Mouse (Mus musculus) adrenal gland, postnatal 4 days (tissue): Measurements from ENCODE around the gene Ecm2. TPM values are rescaled to one million over a fixed set of nuclear protein-coding genes. Genes with fewer than 3 reads are reported as not detected.

Experiments
- DNase-seq, 2 experiments: peaks; one replicate each; pipeline ENCODE4 v3.0.0; 2021 to 2022; ENCODE audit warnings: low spot score in 2 of 2, mixed read lengths in 2 of 2
- long read RNA-seq, 2 experiments: library from polyadenylated mRNA; stranded (forward); transcript quantifications; one replicate each; pipeline ENCODE4 v2.0.0; 2021
- total RNA-seq, 2 experiments: library from RNA; stranded (reverse); gene quantifications; 2 replicates each; pipeline ENCODE4 v1.2.3; 2021

Ecm2 gene
- total RNA-seq: 1 to 10 TPM; 6.1 to 6.3 TPM
- long read RNA-seq, experiment 1, partial matches to known transcripts: 1 of 2 reads
- long read RNA-seq, experiment 1, other reads (novel, unspliced or antisense): 1 of 2 reads
- long read RNA-seq, experiment 2, partial matches to known transcripts: 1 of 2 reads
- long read RNA-seq, experiment 2, other reads (novel, unspliced or antisense): 0 of 2 reads

DNA sequence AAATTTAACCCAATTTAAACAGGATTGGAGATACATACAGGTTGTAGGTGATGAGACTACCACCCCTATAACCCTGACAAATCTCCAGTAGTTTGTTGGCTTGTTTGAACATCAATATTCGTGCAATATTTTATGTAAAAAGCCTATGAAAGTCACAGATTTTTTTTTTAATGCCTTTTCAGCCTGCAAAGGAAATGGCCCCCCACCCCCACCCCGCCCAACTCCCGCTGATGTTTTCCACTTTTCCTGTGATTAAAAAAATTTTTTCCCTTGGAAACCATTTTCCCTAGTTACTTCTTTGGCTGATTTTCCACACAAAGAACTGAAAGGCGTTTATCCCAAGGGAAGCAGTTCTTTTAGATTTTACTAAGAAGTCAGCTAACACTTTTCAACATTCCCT is at the start of gene Ecm2:
TSS of gene Ecm2 (plus strand) at position 301 of the 400 bp plus-strand sequence.
- DNase-seq: no peak

- no peak for DNase-seq
Observed at GRCm38 (mm10) chr13:49460276-49460675, 44.3 kb upstream of the Ecm2 start.

- DNase-seq: no peak
Observed at GRCm38 (mm10) chr13:49460692-49461414, 43.8 kb upstream of the Ecm2 start.

GRCm38 (mm10) chr13:49461458-49462132 is 43.0 kb upstream of the Ecm2 start:
- no peak for DNase-seq

DNA sequence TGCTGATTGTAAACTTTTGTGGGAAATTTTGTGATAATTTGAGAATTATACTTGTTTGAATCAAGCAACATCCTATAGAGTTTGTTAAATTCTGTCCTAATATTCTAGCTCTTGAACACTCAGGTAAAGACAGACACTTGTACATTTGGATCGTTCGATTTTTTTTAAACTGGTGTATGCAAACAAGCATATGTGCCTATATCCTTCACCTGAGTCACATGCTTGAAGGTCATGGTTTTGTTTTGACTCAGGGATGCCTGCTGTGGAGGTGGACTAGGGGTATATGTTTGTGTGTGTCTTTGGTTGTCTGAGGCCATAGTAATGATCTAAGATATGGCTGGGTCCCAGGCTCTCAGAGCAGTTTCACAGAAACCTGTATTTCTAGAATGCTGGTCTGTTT is 41.7 kb upstream of the Ecm2 start:
- DNase-seq: no peak

GRCm38 (mm10) chr13:49465875-49466274 is 38.7 kb upstream of the Ecm2 start:
- DNase-seq: no peak

DNA sequence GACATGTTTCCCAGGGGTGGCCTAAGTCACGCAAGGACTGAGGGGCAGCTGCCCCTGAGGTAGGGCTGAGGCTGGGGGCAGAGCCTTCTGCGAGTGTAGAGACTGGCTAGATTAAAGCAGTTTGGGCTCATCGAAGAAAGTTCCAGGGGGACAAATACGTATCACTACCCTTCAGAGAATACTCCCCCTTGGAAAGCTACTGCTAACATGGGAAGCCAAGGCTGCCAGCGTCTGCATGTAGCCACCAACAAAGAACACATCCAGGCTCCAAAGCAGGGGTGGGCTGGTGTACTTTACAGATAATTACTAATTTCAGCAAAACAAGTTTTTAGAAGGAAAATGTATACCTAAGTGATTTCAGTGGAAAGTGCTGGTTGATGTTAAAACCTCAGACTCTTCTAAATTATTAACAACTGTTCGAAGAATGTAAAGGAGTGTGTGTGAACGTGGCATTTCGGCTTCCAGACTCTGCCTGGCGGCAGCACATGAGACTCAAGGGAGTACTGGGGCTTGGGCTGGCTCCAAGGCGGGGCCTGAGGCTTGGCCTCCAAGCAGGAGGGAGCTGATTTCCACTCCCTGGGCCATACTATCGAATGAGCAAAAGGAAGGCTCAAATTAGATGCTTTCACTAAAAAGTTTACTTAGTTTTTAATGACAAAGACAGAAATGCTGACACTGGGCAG is 38.1 kb upstream of the Ecm2 start:
- peak in 1 of 2 experiments; percentile 20 for DNase-seq

DNA sequence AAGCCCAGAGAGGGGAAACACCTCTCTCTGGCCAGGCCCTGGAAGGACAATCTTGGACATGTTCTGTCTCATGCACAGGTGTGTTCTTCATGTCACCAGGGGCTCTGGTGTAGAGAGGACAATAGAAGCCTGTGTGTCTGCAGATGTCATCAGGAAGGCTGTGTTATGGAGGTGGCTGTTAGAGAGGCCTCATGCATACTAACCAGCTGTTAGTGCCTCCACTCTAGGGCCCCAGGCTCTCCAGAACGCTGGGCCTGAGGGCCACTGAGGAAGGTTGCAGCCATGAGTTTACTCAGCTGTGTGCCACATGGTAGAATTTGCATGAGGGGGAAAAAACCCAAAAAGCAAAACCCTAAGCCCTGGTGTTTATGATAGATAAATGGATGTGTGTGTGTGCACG is 37.0 kb upstream of the Ecm2 start:
- DNase-seq: no peak

DNA sequence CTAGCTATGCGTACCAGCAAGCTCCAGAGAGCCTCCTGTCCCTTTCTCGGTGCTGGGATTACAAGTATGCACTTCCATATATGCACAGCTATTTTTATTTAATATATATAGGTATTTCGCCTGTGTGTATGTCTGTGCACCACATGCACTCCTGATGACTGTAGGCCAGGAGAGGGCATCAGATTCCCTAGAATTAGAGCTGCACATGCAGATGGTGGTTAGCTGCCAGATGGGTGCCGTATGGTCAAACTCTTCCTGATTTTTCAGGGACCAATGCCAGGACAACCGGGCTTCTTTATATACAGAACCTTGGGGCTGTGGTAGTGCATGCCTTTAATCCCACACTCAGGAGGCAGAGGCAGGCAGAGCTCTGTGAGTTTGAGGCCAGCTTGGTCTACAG is 35.6 kb upstream of the Ecm2 start:
- no peak for DNase-seq

DNA sequence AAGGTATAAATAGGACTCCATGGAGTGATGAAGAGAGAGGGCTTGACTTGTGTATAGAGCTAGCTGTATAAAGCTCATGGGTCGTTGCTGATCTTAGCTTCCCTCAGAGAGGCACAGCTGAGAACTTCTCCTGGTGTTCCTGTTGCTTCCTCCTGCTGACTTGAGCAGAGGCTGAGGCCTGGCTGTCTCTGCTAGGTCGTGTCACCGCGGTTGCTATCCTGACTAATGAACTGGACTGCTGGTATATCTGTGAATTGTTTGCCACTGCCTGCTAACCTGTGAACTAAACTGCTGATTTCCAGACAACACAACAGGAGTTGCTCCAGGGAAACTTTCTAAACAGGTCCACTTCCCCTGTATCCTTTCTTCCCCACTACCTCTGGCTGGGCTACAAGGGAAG is 34.3 kb upstream of the Ecm2 start:
- no peak for DNase-seq

DNA sequence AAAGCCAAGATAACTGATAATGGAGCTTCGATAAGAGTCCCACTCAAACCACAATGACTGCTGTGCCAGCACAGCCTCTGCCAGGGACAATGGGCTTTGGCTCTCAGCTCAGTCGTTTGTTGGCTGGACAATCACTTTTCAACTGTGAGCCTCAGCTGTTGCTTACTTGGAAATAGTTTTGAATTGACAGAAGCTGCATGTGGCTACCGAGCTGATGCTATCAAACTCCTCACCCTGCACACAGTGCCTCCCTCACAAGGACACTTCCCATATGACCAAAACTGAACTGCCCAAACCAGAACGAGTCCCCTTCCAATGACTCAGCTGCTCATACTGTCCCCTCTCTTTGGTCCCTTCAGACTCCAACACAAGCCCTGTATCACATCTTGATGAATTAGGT is 33.8 kb upstream of the Ecm2 start:
- DNase-seq: no peak

DNA sequence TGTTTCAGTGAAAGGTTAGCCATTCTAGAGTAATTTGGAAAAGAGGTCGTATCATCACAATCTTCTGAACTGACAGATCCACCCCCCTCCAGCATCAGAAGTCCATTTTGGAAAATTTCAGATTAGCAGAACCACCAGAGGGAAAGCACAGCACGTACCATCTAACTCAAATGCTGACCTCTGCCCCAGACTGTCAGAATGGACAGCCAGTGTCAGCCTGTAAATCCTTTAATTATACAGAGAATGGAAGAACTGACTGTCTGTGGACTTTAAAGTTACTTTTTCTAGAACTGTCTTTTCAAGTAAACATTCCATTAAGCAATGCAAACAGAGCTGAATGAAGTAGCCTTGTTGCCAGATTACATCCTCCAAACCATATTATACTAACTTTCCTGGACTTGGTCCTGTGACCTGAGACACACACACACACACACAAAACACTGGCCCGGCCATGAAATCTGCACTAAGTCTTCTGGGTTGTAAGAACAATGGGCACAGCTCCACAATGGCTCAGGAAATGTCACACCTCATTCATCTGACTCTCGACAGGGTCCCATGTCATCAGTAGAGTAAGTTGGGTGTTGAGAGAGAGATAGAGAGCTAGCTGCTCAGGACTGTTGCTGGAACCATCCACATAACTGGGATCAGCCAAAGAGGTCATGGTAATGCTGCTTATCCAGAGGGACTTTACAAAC is 32.5 kb upstream of the Ecm2 start:
- no peak for DNase-seq

DNA sequence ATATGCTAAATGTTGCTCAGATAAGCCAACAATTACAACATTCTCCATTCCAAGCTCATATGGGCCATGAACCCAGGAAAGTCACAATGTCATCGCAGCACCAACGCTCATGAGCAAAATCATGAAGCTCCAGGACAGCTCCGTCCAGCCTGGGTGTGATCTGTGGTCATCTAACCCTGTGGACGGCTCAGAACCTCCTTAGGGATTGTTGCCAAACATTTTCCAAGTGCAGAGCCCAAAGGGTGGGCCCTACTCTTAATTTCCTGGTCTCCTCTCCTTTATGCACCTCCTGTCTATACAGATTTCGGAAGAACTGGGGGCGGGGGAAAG is 32.0 kb upstream of the Ecm2 start:
- DNase-seq: no peak

GRCm38 (mm10) chr13:49477887-49478286 is 26.7 kb upstream of the Ecm2 start:
- no peak for DNase-seq

DNA sequence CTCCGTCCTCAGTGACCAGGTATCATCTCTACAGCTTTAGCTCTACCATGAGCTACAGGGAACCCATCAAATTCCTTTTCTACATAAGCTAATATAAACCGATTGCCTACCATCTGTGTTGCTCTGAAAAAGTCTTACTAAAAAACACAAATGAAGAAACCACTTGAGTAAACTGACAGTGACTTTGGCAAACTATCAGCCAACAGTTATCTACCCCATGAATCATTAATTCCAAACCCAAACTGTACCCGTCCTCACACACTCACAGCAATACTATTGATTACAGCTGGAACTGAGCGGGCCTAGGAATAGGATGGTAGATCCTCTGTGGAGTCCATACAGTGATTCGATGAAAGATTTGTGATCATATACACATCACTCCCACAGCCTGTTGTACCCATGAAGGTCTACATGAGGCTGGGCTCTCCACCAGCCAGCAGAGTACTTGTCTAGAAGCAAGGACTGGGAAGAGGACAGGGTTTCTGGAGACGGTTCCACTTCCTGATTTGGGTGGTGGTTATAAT is 25.7 kb upstream of the Ecm2 start:
- DNase-seq: no peak

DNA sequence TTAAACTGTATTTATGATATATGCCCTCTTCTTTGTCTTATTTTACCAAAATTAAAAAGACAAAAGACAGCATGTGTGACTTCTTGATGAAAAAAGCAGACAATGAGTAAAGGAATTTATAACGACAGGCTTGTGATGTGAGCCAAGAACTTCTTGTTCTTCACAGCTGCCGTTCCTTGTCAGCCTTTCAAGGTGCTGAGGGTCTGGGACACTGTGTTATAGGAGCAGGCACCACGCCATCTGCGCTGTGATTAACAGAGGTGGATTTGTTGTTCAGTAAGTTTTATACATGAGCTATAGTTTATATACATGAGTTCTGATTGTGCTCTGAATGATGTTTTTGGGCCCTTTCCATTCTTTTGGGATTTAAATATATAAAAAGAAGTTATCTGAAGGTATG is 25.2 kb upstream of the Ecm2 start:
- no peak for DNase-seq

GRCm38 (mm10) chr13:49480057-49480456 is 24.6 kb upstream of the Ecm2 start:
- peak in 1 of 2 experiments; percentile 56 for DNase-seq

DNA sequence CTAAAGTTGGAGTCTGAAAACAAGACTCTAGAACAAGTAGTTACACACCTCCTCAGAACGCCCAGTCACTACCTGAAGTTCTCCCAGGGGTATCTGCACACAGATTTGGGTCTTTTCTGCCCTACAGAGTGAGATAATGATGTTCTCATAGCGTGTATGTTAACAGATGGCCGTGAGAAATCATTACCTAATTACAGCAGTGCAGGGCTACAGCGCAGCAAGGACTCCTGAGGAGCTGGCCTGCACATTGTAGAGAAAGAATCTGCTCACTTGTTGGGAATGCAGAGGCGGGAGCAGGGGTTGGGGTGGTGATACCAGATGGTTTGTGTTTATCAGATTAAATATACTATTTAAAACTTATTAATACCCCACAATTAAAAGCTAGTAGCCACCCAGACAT is 24.1 kb upstream of the Ecm2 start:
- DNase-seq: no peak

- DNase-seq: no peak
Observed at GRCm38 (mm10) chr13:49485388-49485787, 19.2 kb upstream of the Ecm2 start.

- no peak for DNase-seq
Observed at GRCm38 (mm10) chr13:49492376-49493368, 11.9 kb upstream of the Ecm2 start, which contains the start of gene Tes3-ps. Tes3-ps (plus strand) TSS chr13:49493318.
